Mouse (Mus musculus) lung, postnatal 0 days (tissue): ENCODE data around the gene Acyp2. TPM values are rescaled to one million over a fixed set of nuclear protein-coding genes. Genes with fewer than 3 reads are reported as not detected.
A peak's percentile ranks its signal among the peaks of the same experiment; 100 is the strongest.

Experiments used
- ATAC-seq: fragments of 200-750 bp; cut with Nextera tagmentation; 2 replicates; pipeline ENCODE4 v1.8.0; 2017; ENCODE audit warnings: moderate library complexity
- DNase-seq: peaks from one replicate; pipeline ENCODE4 v3.0.0-alpha.2; 2016; ENCODE audit warnings: low spot score
- H3K27ac ChIP-seq: fragments of 300-500 bp; sonication (generic); 2 replicates; pipeline ENCODE4 v1.5.1; 2014; ENCODE audit warnings: antibody characterized with exemption, mild to moderate bottlenecking, low read length, mixed read lengths
- H3K27me3 ChIP-seq: fragments of 300-500 bp; sonication (generic); replicated peaks from 2 replicates; pipeline ENCODE4 v1.6.1; 2014; ENCODE audit warnings: low read length, mixed read lengths; ENCODE audit not compliant: insufficient read depth
- H3K36me3 ChIP-seq: fragments of 300-500 bp; sonication (generic); 2 replicates; pipeline ENCODE4 v1.6.1; 2014; ENCODE audit warnings: low read length, mixed read lengths; ENCODE audit not compliant: insufficient read depth
- H3K4me1 ChIP-seq: fragments of 300-500 bp; sonication (generic); 2 replicates; pipeline ENCODE4 v1.6.1; 2014; ENCODE audit warnings: antibody characterized with exemption, low read depth, low read length, mixed read lengths; ENCODE audit not compliant: insufficient read depth
- H3K4me2 ChIP-seq: fragments of 300-500 bp; sonication (generic); replicated peaks from 2 replicates; pipeline ENCODE4 v1.6.1; 2014; ENCODE audit warnings: low read depth, mild to moderate bottlenecking, low read length, moderate library complexity, mixed read lengths
- H3K4me3 ChIP-seq: fragments of 300-500 bp; sonication (generic); 2 replicates; pipeline ENCODE4 v1.5.1; 2014; ENCODE audit warnings: low read depth, low read length
- H3K9ac ChIP-seq: fragments of 300-500 bp; sonication (generic); replicated peaks from 2 replicates; pipeline ENCODE4 v1.6.1; 2014; ENCODE audit warnings: low read depth, mild to moderate bottlenecking
- H3K9me3 ChIP-seq: fragments of 300-500 bp; sonication (generic); 2 replicates; pipeline ENCODE4 v1.6.1; 2016; ENCODE audit warnings: low read length, mixed read lengths
- CTCF ChIP-seq: IDR thresholded peaks from 2 replicates; pipeline ENCODE4 v1.5.1; 2016; ENCODE audit warnings: antibody characterized with exemption, mild to moderate bottlenecking
- EP300 ChIP-seq: IDR thresholded peaks from 2 replicates; pipeline ENCODE4 v1.6.1; 2016; ENCODE audit warnings: antibody characterized with exemption, mild to moderate bottlenecking, control low read depth
- WGBS: fragments of 180-500 bp; shearing (Covaris S2); extraction: QIAGEN DNeasy Blood & Tissue Kit; methylation state at CpG from one replicate; pipeline ENCODE4 v1.1.7; 2014; 5-methylcytosine and 5-hydroxymethylcytosine counted together
- polyA plus RNA-seq: library from polyadenylated mRNA; unstranded; fragments of >200 nt; fragmentation: Nextera tagmentation; extraction: Ambion mirVana; gene quantifications from 2 replicates; pipeline ENCODE4 v1.2.1, GENCODE M21; 2015

The Acyp2 gene
- polyA plus RNA-seq, 1 experiment from 2014 or later = 43.6 TPM

GRCm38 (mm10) chr11:30491515-30492260, 157.7 kb downstream of the Acyp2 start:
- DNase-seq = no peak
- Histone ChIP-seq H3K36me3 (no peaks in the 10 kb centered on the region), H3K9me3 (no peaks in the 10 kb centered on the region; the same call in 1 of the 2 replicates), H3K27me3 (no peaks in the 10 kb centered on the region), H3K4me2 (no peak overlapping the region), H3K27ac (no peak overlapping the region), H3K9ac (no peak overlapping the region), H3K4me1 (no peaks in the 10 kb centered on the region), H3K4me3 (no peak overlapping the region)
- no peak for TF ChIP-seq EP300
- TF ChIP-seq CTCF = no peak
- no peak for ATAC-seq

- no peak overlapping the region for H3K27ac ChIP-seq
- H3K36me3 ChIP-seq = no peaks in the 10 kb centered on the region
- no peaks in the 10 kb centered on the region for H3K4me1 ChIP-seq
- H3K9ac ChIP-seq = no peak overlapping the region
- no peak overlapping the region for H3K4me3 ChIP-seq
- DNase-seq = no peak
- 66% methylated on average over 10 of the region's 10 CpGs for WGBS
- TF ChIP-seq CTCF (no peak), EP300 (no peak)
- no peak overlapping the region for H3K4me2 ChIP-seq
- H3K9me3 ChIP-seq = no peaks in the 10 kb centered on the region
- H3K27me3 ChIP-seq = no peaks in the 10 kb centered on the region
- ATAC-seq = no peak
These were observed 161.2 kb downstream of the Acyp2 start for GRCm38 (mm10) chr11:30488183-30488582.

- DNase-seq (no peak), ATAC-seq (no peak)
- Histone ChIP-seq H3K9ac (no peak overlapping the region), H3K4me1 (no peaks in the 10 kb centered on the region), H3K9me3 (no peaks in the 10 kb centered on the region), H3K36me3 (no peaks in the 10 kb centered on the region), H3K4me2 (no peak overlapping the region), H3K27ac (no peak overlapping the region), H3K4me3 (no peak overlapping the region), H3K27me3 (no peaks in the 10 kb centered on the region)
- WGBS = 54% methylated on average over 4 of the region's 4 CpGs
- no peak for TF ChIP-seq CTCF
- TF ChIP-seq EP300 = no peak
These were observed 166.1 kb downstream of the Acyp2 start for GRCm38 (mm10) chr11:30483286-30483685.

- WGBS = 3% methylated on average over 17 of the region's 17 CpGs
- no peaks in the 10 kb centered on the region for H3K36me3 ChIP-seq
- peak within 1 kb of the TSS; percentile 83 for H3K27ac ChIP-seq
- peak within 1 kb of the TSS; percentile 47 for H3K9ac ChIP-seq
- H3K4me1 ChIP-seq = 0 out of 2 replicates have a peak, but pooled peaks cover 2% of the 10 kb centered on the region
- ATAC-seq = peak; percentile 99
- DNase-seq = peak; percentile 99
- H3K9me3 ChIP-seq = no peaks in the 10 kb centered on the region
- H3K4me2 ChIP-seq = peak within 1 kb of the TSS; percentile 74
- no peaks in the 10 kb centered on the region for H3K27me3 ChIP-seq
- TF ChIP-seq EP300 (peak; percentile 20; the same call in 1 of the 2 replicates), CTCF (no peak)
- peak within 1 kb of the TSS; percentile 49 for H3K4me3 ChIP-seq
These were observed 177.4 kb downstream of the Acyp2 start, which contains the start of gene 4930505A04Rik for GRCm38 (mm10) chr11:30471751-30472593. Gene 4930505A04Rik, minus strand, starts transcription at chr11:30471827.

- ATAC-seq (no peak), DNase-seq (no peak)
- 50% methylated on average over 8 of the region's 8 CpGs for WGBS
- Histone ChIP-seq H3K27ac (no peak overlapping the region), H3K4me2 (peak overlapping the region; percentile 74), H3K9ac (no peak overlapping the region), H3K27me3 (no peaks in the 10 kb centered on the region), H3K4me1 (0 out of 2 replicates have a peak, but pooled peaks cover 2% of the 10 kb centered on the region), H3K9me3 (no peaks in the 10 kb centered on the region), H3K4me3 (peak overlapping the region; percentile 49), H3K36me3 (no peaks in the 10 kb centered on the region)
- TF ChIP-seq EP300 = no peak
- no peak for TF ChIP-seq CTCF
These were observed 178.2 kb downstream of the Acyp2 start for GRCm38 (mm10) chr11:30471187-30471586.

Other genes starting within 250 kb of the Acyp2 start
- 0.35 and 0.40 TPM in 2 replicates for gene 4930505A04Rik, start 177.8 kb downstream of the Acyp2 start, polyA plus RNA-seq
- gene Psme4, start 122.1 kb upstream of the Acyp2 start, polyA plus RNA-seq = 14.3 and 14.6 TPM in 2 replicates
- gene Gpr75, start 235.8 kb upstream of the Acyp2 start, polyA plus RNA-seq = 0.06 TPM in 1 of 2 replicates, not detected in the other
- gene Asb3, start 235.8 kb upstream of the Acyp2 start, polyA plus RNA-seq = 17.4 and 19.8 TPM in 2 replicates